Mouse (Mus musculus): Measurements from ENCODE around the gene Vopp1.
"Not testable (repeated sequence)": the region's sequence is repeated elsewhere in the genome, so short reads cannot be mapped to it uniquely, and the experiment has no call there.

Gene Vopp1

GRCm38 (mm10) chr6:57824422-57825258 is at the start of gene Vopp1:
TSS of gene Vopp1 (minus strand) at chr6:57825159.
- peak; percentile 86 to 89 for DNase-seq

GRCm38 (mm10) chr6:57859043-57860042 is 34.4 kb upstream of the Vopp1 start:
- DNase-seq: peak; percentile 63 to 67

- not testable (repeated sequence) for DNase-seq
These were observed 26.2 kb upstream of the Vopp1 start for GRCm38 (mm10) chr6:57851177-57851576.

GRCm38 (mm10) chr6:57850286-57850685 is 25.3 kb upstream of the Vopp1 start, which contains the start of gene Vmn1r21:
TSS of gene Vmn1r21 (minus strand) at chr6:57850343.
- DNase-seq: no peak

GRCm38 (mm10) chr6:57839693-57840408 is 14.9 kb upstream of the Vopp1 start:
- DNase-seq: peak; percentile 56 to 72

GRCm38 (mm10) chr6:57825259-57825715 is 328 bp upstream of the Vopp1 start:
- DNase-seq: no peak

GRCm38 (mm10) chr6:57823461-57823860 is 1.5 kb downstream of the Vopp1 start:
- no peak for DNase-seq

GRCm38 (mm10) chr6:57822648-57823410 is 2.1 kb downstream of the Vopp1 start:
- peak; percentile 34 to 37 for DNase-seq

GRCm38 (mm10) chr6:57814436-57814940 is 10.5 kb downstream of the Vopp1 start:
- no peak for DNase-seq

GRCm38 (mm10) chr6:57811748-57812730 is 12.9 kb downstream of the Vopp1 start:
- DNase-seq: no peak

- peak in 1 of 2 experiments; percentile 4 for DNase-seq
These were observed 19.5 kb downstream of the Vopp1 start for GRCm38 (mm10) chr6:57805218-57806069.

GRCm38 (mm10) chr6:57803130-57803529 is 21.8 kb downstream of the Vopp1 start:
- no peak for DNase-seq

GRCm38 (mm10) chr6:57798986-57799385 is 26.0 kb downstream of the Vopp1 start:
- no peak for DNase-seq

GRCm38 (mm10) chr6:57796853-57797423 is 28.0 kb downstream of the Vopp1 start:
- DNase-seq: no peak

- no peak for DNase-seq
These were observed 29.1 kb downstream of the Vopp1 start for GRCm38 (mm10) chr6:57795835-57796234.

GRCm38 (mm10) chr6:57792821-57793220 is 32.1 kb downstream of the Vopp1 start:
- not testable (repeated sequence) for DNase-seq

- no peak for DNase-seq
These were observed 34.4 kb downstream of the Vopp1 start for GRCm38 (mm10) chr6:57790542-57790941.

GRCm38 (mm10) chr6:57787376-57787775 is 37.6 kb downstream of the Vopp1 start:
- DNase-seq: no peak

- DNase-seq: no peak
These were observed 40.7 kb downstream of the Vopp1 start for GRCm38 (mm10) chr6:57784251-57784650.

Data from cerebellum, postnatal 10 days (tissue).